Mouse (Mus musculus): ENCODE data around the gene Scn4b. TPM values are rescaled to one million over a fixed set of nuclear protein-coding genes. Genes with fewer than 3 reads are reported as not detected.
A peak's percentile ranks its signal among the peaks of the same experiment; 100 is the strongest.

The Scn4b gene
- 0.11 and 0.16 TPM in 2 replicates for polyA plus RNA-seq (2014; fragmentation: Nextera tagmentation; extraction: Ambion mirVana)

- peak within 1 kb of the TSS; percentile 95 for H3K4me2 ChIP-seq (replicated peaks; ENCODE audit: low read depth, low read length)
- WGBS, result under 1% methylated on average over 76 of the region's 76 CpGs
- peaks cover 22% of the 10 kb centered on the region; the same call in 1 of the 2 replicates for H3K4me1 ChIP-seq (ENCODE audit: control insufficient read depth, insufficient read depth, low read length)
- H3K27me3 ChIP-seq (ENCODE audit: control insufficient read depth, insufficient read depth, low read length), result peaks cover 63% of the 10 kb centered on the region
- ATAC-seq (ENCODE audit: low FRiP score, low TSS enrichment), result peak; percentile 62
- H3K4me3 ChIP-seq (ENCODE audit: low read length), result peak within 1 kb of the TSS; percentile 50
- H3K9ac ChIP-seq (ENCODE audit: low read depth, low read length), result peak within 1 kb of the TSS; percentile 28; the same call in 1 of the 2 replicates
- H3K36me3 ChIP-seq (ENCODE audit: control insufficient read depth, insufficient read depth, low read length), result no peaks in the 10 kb centered on the region
- H3K9me3 ChIP-seq (ENCODE audit: control insufficient read depth, low read length), result no peaks in the 10 kb centered on the region
- no peak within 1 kb of the TSS for H3K27ac ChIP-seq (ENCODE audit: low read depth, low read length)
Observed at GRCm38 (mm10) chr9:45138191-45139032, at the start of gene Scn4b. Gene Scn4b (plus strand): TSS chr9:45138395.

GRCm38 (mm10) chr9:45090811-45091210 is 47.4 kb upstream of the Scn4b start:
- H3K4me2 ChIP-seq (replicated peaks; ENCODE audit: low read depth, low read length), result no peak overlapping the region
- H3K27ac ChIP-seq (ENCODE audit: low read depth, low read length), result no peak overlapping the region
- H3K4me3 ChIP-seq (ENCODE audit: low read length), result no peak overlapping the region
- H3K9ac ChIP-seq (ENCODE audit: low read depth, low read length), result no peak overlapping the region
- H3K4me1 ChIP-seq (ENCODE audit: control insufficient read depth, insufficient read depth, low read length), result 0 out of 2 replicates have a peak, but pooled peaks cover 3% of the 10 kb centered on the region
- no peak for ATAC-seq (ENCODE audit: low FRiP score, low TSS enrichment)
- no peaks in the 10 kb centered on the region for H3K9me3 ChIP-seq (ENCODE audit: control insufficient read depth, low read length)
- no peaks in the 10 kb centered on the region for H3K36me3 ChIP-seq (ENCODE audit: control insufficient read depth, insufficient read depth, low read length)
- H3K27me3 ChIP-seq (ENCODE audit: control insufficient read depth, insufficient read depth, low read length), result no peaks in the 10 kb centered on the region
- 68% methylated on average over 3 of the region's 3 CpGs for WGBS

GRCm38 (mm10) chr9:45092641-45093040 is 45.6 kb upstream of the Scn4b start:
- H3K4me1 ChIP-seq (ENCODE audit: control insufficient read depth, insufficient read depth, low read length), result 0 out of 2 replicates have a peak, but pooled peaks cover 3% of the 10 kb centered on the region
- WGBS, result 52% methylated on average over 4 of the region's 4 CpGs
- H3K9me3 ChIP-seq (ENCODE audit: control insufficient read depth, low read length), result no peaks in the 10 kb centered on the region
- H3K27me3 ChIP-seq (ENCODE audit: control insufficient read depth, insufficient read depth, low read length), result no peaks in the 10 kb centered on the region
- H3K9ac ChIP-seq (ENCODE audit: low read depth, low read length), result no peak overlapping the region
- no peak overlapping the region for H3K4me2 ChIP-seq (replicated peaks; ENCODE audit: low read depth, low read length)
- no peaks in the 10 kb centered on the region for H3K36me3 ChIP-seq (ENCODE audit: control insufficient read depth, insufficient read depth, low read length)
- ATAC-seq (ENCODE audit: low FRiP score, low TSS enrichment), result no peak
- H3K27ac ChIP-seq (ENCODE audit: low read depth, low read length), result no peak overlapping the region
- H3K4me3 ChIP-seq (ENCODE audit: low read length), result no peak overlapping the region

GRCm38 (mm10) chr9:45095149-45095937 is 42.9 kb upstream of the Scn4b start:
- Histone ChIP-seq H3K27ac (ENCODE audit: low read depth, low read length) (no peak overlapping the region), H3K9ac (ENCODE audit: low read depth, low read length) (no peak overlapping the region), H3K4me1 (ENCODE audit: control insufficient read depth, insufficient read depth, low read length) (0 out of 2 replicates have a peak, but pooled peaks cover 3% of the 10 kb centered on the region), H3K4me3 (ENCODE audit: low read length) (no peak overlapping the region), H3K27me3 (ENCODE audit: control insufficient read depth, insufficient read depth, low read length) (no peaks in the 10 kb centered on the region), H3K36me3 (ENCODE audit: control insufficient read depth, insufficient read depth, low read length) (no peaks in the 10 kb centered on the region), H3K9me3 (ENCODE audit: control insufficient read depth, low read length) (no peaks in the 10 kb centered on the region), H3K4me2 (replicated peaks; ENCODE audit: low read depth, low read length) (no peak overlapping the region)
- 85% methylated on average over 6 of the region's 6 CpGs for WGBS
- no peak for ATAC-seq (ENCODE audit: low FRiP score, low TSS enrichment)

- no peak overlapping the region for H3K4me3 ChIP-seq (ENCODE audit: low read length)
- no peaks in the 10 kb centered on the region for H3K9me3 ChIP-seq (ENCODE audit: control insufficient read depth, low read length)
- no peak for ATAC-seq (ENCODE audit: low FRiP score, low TSS enrichment)
- H3K27ac ChIP-seq (ENCODE audit: low read depth, low read length), result no peak overlapping the region
- H3K9ac ChIP-seq (ENCODE audit: low read depth, low read length), result no peak overlapping the region
- H3K4me1 ChIP-seq (ENCODE audit: control insufficient read depth, insufficient read depth, low read length), result no peaks in the 10 kb centered on the region
- no peaks in the 10 kb centered on the region for H3K36me3 ChIP-seq (ENCODE audit: control insufficient read depth, insufficient read depth, low read length)
- H3K4me2 ChIP-seq (replicated peaks; ENCODE audit: low read depth, low read length), result no peak overlapping the region
- 92% methylated on average over 5 of the region's 5 CpGs for WGBS
- no peaks in the 10 kb centered on the region for H3K27me3 ChIP-seq (ENCODE audit: control insufficient read depth, insufficient read depth, low read length)
Observed at GRCm38 (mm10) chr9:45097877-45098276, 40.3 kb upstream of the Scn4b start.

- Histone ChIP-seq H3K4me1 (ENCODE audit: control insufficient read depth, insufficient read depth, low read length) (no peaks in the 10 kb centered on the region), H3K36me3 (ENCODE audit: control insufficient read depth, insufficient read depth, low read length) (no peaks in the 10 kb centered on the region), H3K27me3 (ENCODE audit: control insufficient read depth, insufficient read depth, low read length) (no peaks in the 10 kb centered on the region), H3K4me2 (replicated peaks; ENCODE audit: low read depth, low read length) (no peak overlapping the region), H3K27ac (ENCODE audit: low read depth, low read length) (no peak overlapping the region), H3K9ac (ENCODE audit: low read depth, low read length) (no peak overlapping the region), H3K4me3 (ENCODE audit: low read length) (no peak overlapping the region), H3K9me3 (ENCODE audit: control insufficient read depth, low read length) (no peaks in the 10 kb centered on the region)
- WGBS, result 34% methylated on average over 3 of the region's 3 CpGs
- ATAC-seq (ENCODE audit: low FRiP score, low TSS enrichment), result no peak
Observed at GRCm38 (mm10) chr9:45098426-45098825, 39.8 kb upstream of the Scn4b start.

GRCm38 (mm10) chr9:45102528-45102927 is 35.7 kb upstream of the Scn4b start:
- Histone ChIP-seq H3K4me3 (ENCODE audit: low read length) (no peak overlapping the region), H3K4me2 (replicated peaks; ENCODE audit: low read depth, low read length) (no peak overlapping the region), H3K36me3 (ENCODE audit: control insufficient read depth, insufficient read depth, low read length) (no peaks in the 10 kb centered on the region), H3K4me1 (ENCODE audit: control insufficient read depth, insufficient read depth, low read length) (no peaks in the 10 kb centered on the region), H3K9me3 (ENCODE audit: control insufficient read depth, low read length) (no peaks in the 10 kb centered on the region), H3K9ac (ENCODE audit: low read depth, low read length) (no peak overlapping the region), H3K27me3 (ENCODE audit: control insufficient read depth, insufficient read depth, low read length) (no peaks in the 10 kb centered on the region), H3K27ac (ENCODE audit: low read depth, low read length) (no peak overlapping the region)
- no peak for ATAC-seq (ENCODE audit: low FRiP score, low TSS enrichment)
- 56% methylated on average over 1 of the region's 1 CpGs for WGBS

- Histone ChIP-seq H3K9ac (ENCODE audit: low read depth, low read length) (no peak overlapping the region), H3K36me3 (ENCODE audit: control insufficient read depth, insufficient read depth, low read length) (no peaks in the 10 kb centered on the region), H3K4me3 (ENCODE audit: low read length) (no peak overlapping the region), H3K4me2 (replicated peaks; ENCODE audit: low read depth, low read length) (no peak overlapping the region), H3K27me3 (ENCODE audit: control insufficient read depth, insufficient read depth, low read length) (no peaks in the 10 kb centered on the region), H3K27ac (ENCODE audit: low read depth, low read length) (no peak overlapping the region), H3K9me3 (ENCODE audit: control insufficient read depth, low read length) (no peaks in the 10 kb centered on the region), H3K4me1 (ENCODE audit: control insufficient read depth, insufficient read depth, low read length) (no peaks in the 10 kb centered on the region)
- WGBS, result 54% methylated on average over 11 of the region's 11 CpGs
- no peak for ATAC-seq (ENCODE audit: low FRiP score, low TSS enrichment)
Observed at GRCm38 (mm10) chr9:45103211-45103979, 34.8 kb upstream of the Scn4b start.
